Mouse (Mus musculus): ENCODE measurements around the gene Fbxw13. TPM values are rescaled to one million over a fixed set of nuclear protein-coding genes. Genes with fewer than 3 reads are reported as not detected.
"Not testable (repeated sequence)": the region's sequence is repeated elsewhere in the genome, so short reads cannot be mapped to it uniquely, and the experiment has no call there.

Fbxw13 gene
- polyA plus RNA-seq, 1 experiment, result not detected

- Histone ChIP-seq H3K4me2 (ENCODE audit: low read depth) (no peak overlapping the region), H3K4me3 (no peak overlapping the region), H3K27me3 (ENCODE audit: control insufficient read depth, insufficient read depth, insufficient read length) (no peaks in the 10 kb centered on the region), H3K79me2 (ENCODE audit: control insufficient read depth, insufficient read depth) (no peaks in the 10 kb centered on the region), H3K36me3 (ENCODE audit: control insufficient read depth, insufficient read depth) (no peaks in the 10 kb centered on the region), H3ac (ENCODE audit: control insufficient read depth, insufficient read length) (no peak overlapping the region)
- no peak for TF ChIP-seq CEBPB (IDR thresholded peaks at IDR 0.05; ENCODE audit: insufficient read depth, poor library complexity, severe bottlenecking)
- TF ChIP-seq TCF3 (IDR thresholded peaks at IDR 0.05; ENCODE audit: insufficient read length, low read depth), result no peak
- no peak for TF ChIP-seq E2F4 (IDR thresholded peaks at IDR 0.05; ENCODE audit: insufficient read depth)
- TF ChIP-seq TCF12 (IDR thresholded peaks at IDR 0.05; ENCODE audit: insufficient read depth, poor library complexity, severe bottlenecking), result no peak
Observed at GRCm38 (mm10) chr9:109177208-109177607, 18.6 kb downstream of the Fbxw13 start.

- Histone ChIP-seq H3K36me3 (ENCODE audit: control insufficient read depth, insufficient read depth) (no peaks in the 10 kb centered on the region), H3K79me2 (ENCODE audit: control insufficient read depth, insufficient read depth) (no peaks in the 10 kb centered on the region), H3ac (ENCODE audit: control insufficient read depth, insufficient read length) (no peak overlapping the region), H3K4me3 (no peak overlapping the region), H3K27me3 (ENCODE audit: control insufficient read depth, insufficient read depth, insufficient read length) (no peaks in the 10 kb centered on the region), H3K4me2 (ENCODE audit: low read depth) (no peak overlapping the region)
- TF ChIP-seq TCF3 (IDR thresholded peaks at IDR 0.05; ENCODE audit: insufficient read length, low read depth) (no peak), MYOD1 (IDR thresholded peaks at IDR 0.05; ENCODE audit: control insufficient read depth in 1 of 3, insufficient read length in 2 of 3, low read depth in 2 of 3) (no peak), POLR2A (IDR thresholded peaks at IDR 0.05; ENCODE audit: insufficient read length, low read depth) (no peak), TCF12 (IDR thresholded peaks at IDR 0.05; ENCODE audit: insufficient read depth, poor library complexity, severe bottlenecking) (no peak), MYOG (IDR thresholded peaks at IDR 0.05; ENCODE audit: control insufficient read depth in 1 of 3, insufficient read depth in 1 of 3, insufficient read length in 2 of 3, low read depth in 2 of 3) (no peak), MAX (IDR thresholded peaks at IDR 0.05; ENCODE audit: low read depth) (no peak), USF1 (IDR thresholded peaks at IDR 0.05; ENCODE audit: low read depth) (no peak), POLR2AphosphoS2 (IDR thresholded peaks at IDR 0.05; ENCODE audit: insufficient read length, low read depth) (no peak), E2F4 (IDR thresholded peaks at IDR 0.05; ENCODE audit: insufficient read depth) (no peak), REST (IDR thresholded peaks at IDR 0.05; ENCODE audit: insufficient read depth, insufficient read length) (no peak), SRF (IDR thresholded peaks at IDR 0.05; ENCODE audit: control insufficient read depth, insufficient read length, low read depth) (no peak)
Observed at GRCm38 (mm10) chr9:109176301-109176700, 19.5 kb downstream of the Fbxw13 start.

GRCm38 (mm10) chr9:109167316-109167715, 28.5 kb downstream of the Fbxw13 start:
- no peaks in the 10 kb centered on the region for H3K79me2 ChIP-seq (ENCODE audit: control insufficient read depth, insufficient read depth)
- H3ac ChIP-seq (ENCODE audit: control insufficient read depth, insufficient read length), result no peak overlapping the region
- no peaks in the 10 kb centered on the region for H3K27me3 ChIP-seq (ENCODE audit: control insufficient read depth, insufficient read depth, insufficient read length)
- H3K4me3 ChIP-seq, result no peak overlapping the region
- TF ChIP-seq POLR2AphosphoS2 (IDR thresholded peaks at IDR 0.05; ENCODE audit: insufficient read length, low read depth), result no peak
- no peak for TF ChIP-seq TCF12 (IDR thresholded peaks at IDR 0.05; ENCODE audit: insufficient read depth, poor library complexity, severe bottlenecking)
- no peak for TF ChIP-seq MAX (IDR thresholded peaks at IDR 0.05; ENCODE audit: low read depth)
- TF ChIP-seq USF1 (IDR thresholded peaks at IDR 0.05; ENCODE audit: low read depth), result no peak
- no peak for TF ChIP-seq E2F4 (IDR thresholded peaks at IDR 0.05; ENCODE audit: insufficient read depth)
- no peak overlapping the region for H3K4me2 ChIP-seq (ENCODE audit: low read depth)
- no peaks in the 10 kb centered on the region for H3K36me3 ChIP-seq (ENCODE audit: control insufficient read depth, insufficient read depth)

- Histone ChIP-seq H3K4me3 (no peak within 1 kb of the TSS), H3K27me3 (ENCODE audit: control insufficient read depth, insufficient read depth, insufficient read length) (no peaks in the 10 kb centered on the region), H3K36me3 (ENCODE audit: control insufficient read depth, insufficient read depth) (no peaks in the 10 kb centered on the region), H3K79me2 (ENCODE audit: control insufficient read depth, insufficient read depth) (no peaks in the 10 kb centered on the region), H3K4me2 (ENCODE audit: low read depth) (no peak within 1 kb of the TSS), H3ac (ENCODE audit: control insufficient read depth, insufficient read length) (no peak within 1 kb of the TSS)
- no peak for TF ChIP-seq POLR2A (IDR thresholded peaks at IDR 0.05; ENCODE audit: insufficient read length, low read depth)
- no peak for TF ChIP-seq POLR2AphosphoS2 (IDR thresholded peaks at IDR 0.05; ENCODE audit: insufficient read length, low read depth)
- TF ChIP-seq MYOG (IDR thresholded peaks at IDR 0.05; ENCODE audit: control insufficient read depth in 1 of 3, insufficient read depth in 1 of 3, insufficient read length in 2 of 3, low read depth in 2 of 3), result no peak
- no peak for TF ChIP-seq MYOD1 (IDR thresholded peaks at IDR 0.05; ENCODE audit: control insufficient read depth in 1 of 3, insufficient read length in 2 of 3, low read depth in 2 of 3)
- TF ChIP-seq CEBPB (IDR thresholded peaks at IDR 0.05; ENCODE audit: insufficient read depth, poor library complexity, severe bottlenecking), result no peak
- TF ChIP-seq SRF (IDR thresholded peaks at IDR 0.05; ENCODE audit: control insufficient read depth, insufficient read length, low read depth), result no peak
- no peak for TF ChIP-seq TCF3 (IDR thresholded peaks at IDR 0.05; ENCODE audit: insufficient read length, low read depth)
Observed at GRCm38 (mm10) chr9:109161941-109162340, 33.8 kb downstream of the Fbxw13 start, which contains the start of gene Fbxw21. TSS of gene Fbxw21 (minus strand) at chr9:109162041.

- not testable (repeated sequence) for H3K4me2 ChIP-seq (ENCODE audit: low read depth); H3ac ChIP-seq (ENCODE audit: control insufficient read depth, insufficient read length); H3K79me2 ChIP-seq (ENCODE audit: control insufficient read depth, insufficient read depth); H3K4me3 ChIP-seq; H3K36me3 ChIP-seq (ENCODE audit: control insufficient read depth, insufficient read depth); H3K27me3 ChIP-seq (ENCODE audit: control insufficient read depth, insufficient read depth, insufficient read length)
Observed at GRCm38 (mm10) chr9:109140414-109140813, 55.4 kb downstream of the Fbxw13 start.

- no peak overlapping the region for H3K4me2 ChIP-seq (ENCODE audit: low read depth)
- no peak overlapping the region for H3ac ChIP-seq (ENCODE audit: control insufficient read depth, insufficient read length)
- H3K36me3 ChIP-seq (ENCODE audit: control insufficient read depth, insufficient read depth), result no peaks in the 10 kb centered on the region
- H3K79me2 ChIP-seq (ENCODE audit: control insufficient read depth, insufficient read depth), result no peaks in the 10 kb centered on the region
- no peaks in the 10 kb centered on the region for H3K27me3 ChIP-seq (ENCODE audit: control insufficient read depth, insufficient read depth, insufficient read length)
- no peak overlapping the region for H3K4me3 ChIP-seq
- no peak for TF ChIP-seq TCF3 (IDR thresholded peaks at IDR 0.05; ENCODE audit: insufficient read length, low read depth)
- no peak for TF ChIP-seq REST (IDR thresholded peaks at IDR 0.05; ENCODE audit: insufficient read depth, insufficient read length)
- no peak for TF ChIP-seq SRF (IDR thresholded peaks at IDR 0.05; ENCODE audit: control insufficient read depth, insufficient read length, low read depth)
- TF ChIP-seq CEBPB (IDR thresholded peaks at IDR 0.05; ENCODE audit: insufficient read depth, poor library complexity, severe bottlenecking), result no peak
- TF ChIP-seq POLR2AphosphoS2 (IDR thresholded peaks at IDR 0.05; ENCODE audit: insufficient read length, low read depth), result no peak
- TF ChIP-seq E2F4 (IDR thresholded peaks at IDR 0.05; ENCODE audit: insufficient read depth), result no peak
- TF ChIP-seq MYOG (IDR thresholded peaks at IDR 0.05; ENCODE audit: control insufficient read depth in 1 of 3, insufficient read depth in 1 of 3, insufficient read length in 2 of 3, low read depth in 2 of 3), result no peak
- TF ChIP-seq TCF12 (IDR thresholded peaks at IDR 0.05; ENCODE audit: insufficient read depth, poor library complexity, severe bottlenecking), result no peak
- no peak for TF ChIP-seq MYOD1 (IDR thresholded peaks at IDR 0.05; ENCODE audit: control insufficient read depth in 1 of 3, insufficient read length in 2 of 3, low read depth in 2 of 3)
- no peak for TF ChIP-seq MAX (IDR thresholded peaks at IDR 0.05; ENCODE audit: low read depth)
- no peak for TF ChIP-seq POLR2A (IDR thresholded peaks at IDR 0.05; ENCODE audit: insufficient read length, low read depth)
- TF ChIP-seq USF1 (IDR thresholded peaks at IDR 0.05; ENCODE audit: low read depth), result no peak
Observed at GRCm38 (mm10) chr9:109130076-109130475, 65.7 kb downstream of the Fbxw13 start.
